Mouse (Mus musculus) midbrain, embryonic 12.5 days (tissue): ENCODE measurements around the gene Gm20388. TPM values are rescaled to one million over a fixed set of nuclear protein-coding genes. Genes with fewer than 3 reads are reported as not detected.
"Not testable (repeated sequence)": the region's sequence is repeated elsewhere in the genome, so short reads cannot be mapped to it uniquely, and the experiment has no call there.

ENCODE experiments used
- ATAC-seq: fragments of 200-750 bp; cut with Nextera tagmentation; 2 replicates; pipeline ENCODE4 v1.8.0; 2017; ENCODE audit warnings: low read depth, moderate TSS enrichment, moderate library complexity; ENCODE audit not compliant: low FRiP score
- H3K27ac ChIP-seq: fragments of 300-500 bp; sonication (generic); replicated peaks from 2 replicates; pipeline ENCODE4 v1.5.1; 2016; ENCODE audit warnings: mild to moderate bottlenecking
- H3K27me3 ChIP-seq: fragments of 300-500 bp; sonication (generic); 2 replicates; pipeline ENCODE4 v1.6.1; 2016; ENCODE audit warnings: mild to moderate bottlenecking
- H3K36me3 ChIP-seq: fragments of 300-500 bp; sonication (generic); 2 replicates; pipeline ENCODE4 v1.6.1; 2016
- H3K4me1 ChIP-seq: fragments of 300-500 bp; sonication (generic); 2 replicates; pipeline ENCODE4 v1.6.1; 2016
- H3K4me2 ChIP-seq: fragments of 300-500 bp; sonication (generic); replicated peaks from 2 replicates; pipeline ENCODE4 v1.6.1; 2016; ENCODE audit warnings: mild to moderate bottlenecking, moderate library complexity
- H3K4me3 ChIP-seq: fragments of 300-500 bp; sonication (generic); 2 replicates; pipeline ENCODE4 v1.5.1; 2016; ENCODE audit warnings: mild to moderate bottlenecking
- H3K9ac ChIP-seq: fragments of 300-500 bp; sonication (generic); replicated peaks from 2 replicates; pipeline ENCODE4 v1.6.1; 2016; ENCODE audit warnings: mild to moderate bottlenecking, moderate library complexity
- H3K9me3 ChIP-seq: fragments of 300-500 bp; sonication (generic); 2 replicates; pipeline ENCODE4 v1.6.1; 2016; ENCODE audit warnings: mild to moderate bottlenecking
- WGBS: fragments of 180-500 bp; shearing (Covaris S2); methylation state at CpG from one replicate; pipeline ENCODE4 v1.1.7; 2016; 5-methylcytosine and 5-hydroxymethylcytosine counted together
- polyA plus RNA-seq: library from polyadenylated mRNA; unstranded; fragments of >200 nt; fragmentation: Nextera tagmentation; extraction: Ambion mirVana; gene quantifications from 2 replicates; pipeline ENCODE4 v1.2.1, GENCODE M21; 2016

Gene Gm20388
- polyA plus RNA-seq, 1 experiment from 2014 or later: not detected

GRCm38 (mm10) chr8:120347734-120348341 lies 437.2 kb downstream of the Gm20388 start:
- 48% methylated on average over 21 of the region's 21 CpGs for WGBS
- H3K9ac ChIP-seq: peak overlapping the region; percentile 37; the same call in 1 of the 2 replicates

DNA sequence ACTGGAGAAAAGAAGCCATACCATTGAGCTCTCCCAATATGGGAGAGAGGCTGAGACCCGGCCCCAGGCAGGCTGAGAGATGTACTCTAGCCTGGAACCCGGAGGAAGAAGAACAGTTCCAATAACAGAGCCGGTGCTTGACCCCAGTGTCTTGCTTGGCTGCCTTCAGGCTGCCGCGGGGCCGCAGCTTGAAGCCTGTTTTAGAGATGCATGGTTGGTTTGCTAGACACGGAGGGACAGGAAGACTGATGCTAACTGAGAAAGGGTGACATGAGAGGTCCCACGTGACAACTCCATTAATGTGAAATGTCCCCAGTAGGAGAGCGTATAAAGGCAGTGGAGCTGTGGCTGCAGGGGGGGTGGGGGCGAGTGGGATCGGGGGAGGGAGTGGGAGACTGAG lies 438.3 kb downstream of the Gm20388 start:
- Histone ChIP-seq H3K4me1 (peaks cover 84% of the 10 kb centered on the region), H3K9ac (no peak overlapping the region), H3K4me2 (no peak overlapping the region), H3K9me3 (no peaks in the 10 kb centered on the region), H3K36me3 (no peaks in the 10 kb centered on the region), H3K27ac (peak overlapping the region; percentile 85), H3K27me3 (peaks cover 30% of the 10 kb centered on the region), H3K4me3 (no peak overlapping the region)
- WGBS: 29% methylated on average over 11 of the region's 11 CpGs
- ATAC-seq: no peak

More at GRCm38 (mm10) chr8:120347734-120348341, 437.2 kb downstream of the Gm20388 start:
- Histone ChIP-seq H3K4me3 (no peak overlapping the region), H3K27me3 (peaks cover 30% of the 10 kb centered on the region), H3K36me3 (no peaks in the 10 kb centered on the region), H3K4me2 (no peak overlapping the region), H3K27ac (peak overlapping the region; percentile 85), H3K4me1 (peaks cover 84% of the 10 kb centered on the region), H3K9me3 (no peaks in the 10 kb centered on the region)
- ATAC-seq: peak; percentile 36; the same call in 1 of the 2 replicates

DNA sequence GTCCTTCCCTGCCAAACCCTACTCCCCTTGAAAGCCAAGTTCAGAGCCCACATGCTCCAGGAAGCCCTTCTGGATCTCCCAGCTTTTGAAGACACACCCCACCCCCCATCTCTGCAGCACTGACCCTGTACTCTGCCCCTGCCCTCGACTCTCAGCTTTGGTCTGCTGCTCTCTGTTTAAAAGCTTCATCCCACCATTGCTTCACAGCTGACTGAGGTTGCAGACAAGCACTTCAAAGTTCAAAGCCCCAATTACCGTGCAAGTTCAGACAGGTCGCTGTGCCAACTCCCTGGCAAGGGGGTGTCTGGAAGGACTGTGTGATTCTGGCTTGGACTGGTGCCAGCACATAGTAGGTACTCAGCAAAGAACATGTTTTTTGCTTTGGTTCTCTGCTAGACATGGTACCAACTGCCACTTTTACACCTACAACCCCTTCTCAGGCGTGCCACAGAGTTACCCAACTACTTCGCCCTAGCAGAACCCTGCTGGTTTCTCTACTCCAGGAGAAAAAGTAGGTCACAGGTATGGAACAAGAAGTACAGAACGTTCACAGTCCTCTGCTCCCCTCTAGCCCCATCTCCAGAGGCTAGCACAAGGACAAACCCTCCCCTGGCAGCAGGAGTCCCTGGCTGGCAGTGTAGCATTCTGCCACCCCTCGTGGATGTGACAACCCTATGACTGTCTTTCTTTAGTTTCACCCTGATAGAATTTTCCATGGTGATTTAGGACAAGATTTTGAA lies 440.9 kb downstream of the Gm20388 start:
- Histone ChIP-seq H3K27me3 (peaks cover 25% of the 10 kb centered on the region), H3K4me2 (no peak overlapping the region), H3K4me3 (no peak overlapping the region), H3K4me1 (peaks cover 70% of the 10 kb centered on the region), H3K36me3 (no peaks in the 10 kb centered on the region), H3K9ac (no peak overlapping the region), H3K27ac (0 out of 2 replicates have a peak overlapping the region, but pooled peaks have one; percentile 10), H3K9me3 (no peaks in the 10 kb centered on the region)
- ATAC-seq: no peak
- WGBS: 69% methylated on average over 7 of the region's 7 CpGs

DNA sequence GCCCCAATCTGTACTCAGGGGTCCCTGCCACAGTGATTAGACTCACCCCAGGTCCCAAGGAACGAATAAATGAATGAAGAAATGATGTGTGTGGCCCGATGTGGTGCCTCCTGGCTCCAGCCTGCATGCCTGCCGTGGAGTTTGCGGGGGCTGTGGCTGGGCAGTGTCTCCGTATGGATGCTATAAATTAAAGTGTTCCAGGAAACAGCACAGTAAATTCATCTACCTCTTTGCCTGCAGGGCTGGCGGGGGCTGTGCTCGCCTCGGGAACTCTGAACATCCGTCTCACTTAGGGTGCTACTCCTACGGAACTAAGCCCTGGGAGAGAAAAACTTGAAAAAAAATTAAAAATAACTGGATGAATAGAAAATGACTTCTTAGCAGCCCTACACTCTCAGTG lies 441.5 kb downstream of the Gm20388 start:
- Histone ChIP-seq H3K27ac (0 out of 2 replicates have a peak overlapping the region, but pooled peaks have one; percentile 10), H3K4me3 (no peak overlapping the region), H3K27me3 (peaks cover 19% of the 10 kb centered on the region), H3K4me1 (peaks cover 65% of the 10 kb centered on the region), H3K36me3 (no peaks in the 10 kb centered on the region), H3K9ac (no peak overlapping the region), H3K4me2 (no peak overlapping the region), H3K9me3 (no peaks in the 10 kb centered on the region)
- no peak for ATAC-seq
- 73% methylated on average over 10 of the region's 10 CpGs for WGBS

GRCm38 (mm10) chr8:120356067-120356466 lies 445.4 kb downstream of the Gm20388 start:
- no peak overlapping the region for H3K9ac ChIP-seq
- ATAC-seq: peak; percentile 62

GRCm38 (mm10) chr8:120357504-120357903 lies 446.9 kb downstream of the Gm20388 start:
- H3K9me3 ChIP-seq: no peaks in the 10 kb centered on the region
- peaks cover 49% of the 10 kb centered on the region for H3K4me1 ChIP-seq
- ATAC-seq: no peak
- H3K27ac ChIP-seq: 0 out of 2 replicates have a peak overlapping the region, but pooled peaks have one; percentile 11
- H3K36me3 ChIP-seq: no peaks in the 10 kb centered on the region
- no peak overlapping the region for H3K4me3 ChIP-seq
- H3K27me3 ChIP-seq: no peaks in the 10 kb centered on the region
- H3K9ac ChIP-seq: no peak overlapping the region
- WGBS: 75% methylated on average over 6 of the region's 6 CpGs
- H3K4me2 ChIP-seq: no peak overlapping the region

More at GRCm38 (mm10) chr8:120356067-120356466, 445.4 kb downstream of the Gm20388 start:
- H3K9me3 ChIP-seq: no peaks in the 10 kb centered on the region
- no peak overlapping the region for H3K4me3 ChIP-seq
- no peaks in the 10 kb centered on the region for H3K27me3 ChIP-seq
- H3K27ac ChIP-seq: no peak overlapping the region
- peaks cover 57% of the 10 kb centered on the region for H3K4me1 ChIP-seq
- WGBS: 50% methylated on average over 9 of the region's 9 CpGs
- H3K36me3 ChIP-seq: no peaks in the 10 kb centered on the region
- no peak overlapping the region for H3K4me2 ChIP-seq

DNA sequence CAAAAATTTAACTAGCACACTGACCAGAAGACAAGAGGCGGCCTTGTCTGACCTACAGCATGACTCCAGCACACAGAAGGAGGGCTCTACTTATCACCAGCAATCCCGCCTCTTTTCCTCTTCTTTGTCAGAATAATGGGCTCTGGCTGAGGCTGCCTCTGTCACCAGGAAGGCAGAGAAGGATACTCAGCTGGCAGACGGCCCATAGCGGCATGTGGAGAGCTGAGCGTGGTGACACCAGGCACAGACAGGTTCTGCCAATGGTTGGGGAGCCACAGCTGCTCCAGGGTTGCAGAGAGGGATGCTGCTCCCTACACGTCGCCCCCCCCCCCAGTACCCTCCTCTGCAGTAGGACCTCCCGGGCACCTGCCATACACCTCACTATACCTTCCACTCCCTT lies 450.7 kb downstream of the Gm20388 start:
- H3K9me3 ChIP-seq: no peaks in the 10 kb centered on the region
- H3K4me1 ChIP-seq: peaks cover 42% of the 10 kb centered on the region
- no peak overlapping the region for H3K9ac ChIP-seq
- no peak overlapping the region for H3K4me2 ChIP-seq
- no peaks in the 10 kb centered on the region for H3K36me3 ChIP-seq
- peaks cover 3% of the 10 kb centered on the region; the same call in 1 of the 2 replicates for H3K27me3 ChIP-seq
- no peak for ATAC-seq
- H3K4me3 ChIP-seq: no peak overlapping the region
- no peak overlapping the region for H3K27ac ChIP-seq
- 83% methylated on average over 8 of the region's 8 CpGs for WGBS

DNA sequence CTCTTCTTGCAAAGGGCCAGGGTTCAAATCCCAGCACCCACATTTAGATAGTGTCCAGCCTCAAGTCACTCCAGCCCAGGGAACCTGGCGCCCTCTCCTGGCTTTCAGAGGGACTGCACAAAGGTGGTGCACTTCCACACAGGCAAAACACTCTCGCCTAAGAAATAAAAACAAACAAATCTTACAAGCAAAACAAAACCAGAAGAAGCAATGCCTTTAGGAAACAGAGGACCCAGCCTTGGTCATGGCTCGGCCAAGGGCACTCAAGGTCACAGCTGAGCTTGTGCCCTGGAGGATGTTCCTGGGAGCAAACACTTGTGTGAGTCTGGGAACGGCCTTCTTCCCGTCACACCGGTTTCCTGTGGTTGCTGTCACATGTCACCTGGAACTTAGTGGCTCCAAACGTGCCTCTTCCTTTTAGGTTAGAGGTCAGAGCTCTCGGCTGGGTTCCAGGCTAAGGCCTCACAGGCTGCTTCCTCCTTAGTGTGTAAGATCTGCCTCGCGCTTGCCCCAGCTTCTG lies 453.0 kb downstream of the Gm20388 start:
- H3K9me3 ChIP-seq: no peaks in the 10 kb centered on the region
- no peak overlapping the region for H3K9ac ChIP-seq
- no peak overlapping the region for H3K4me3 ChIP-seq
- 59% methylated on average over 10 of the region's 10 CpGs for whole genome bisulfite sequencing
- peaks cover 41% of the 10 kb centered on the region for H3K4me1 ChIP-seq
- no peak overlapping the region for H3K4me2 ChIP-seq
- ATAC-seq: no peak
- no peak overlapping the region for H3K27ac ChIP-seq
- no peaks in the 10 kb centered on the region for H3K36me3 ChIP-seq
- peaks cover 13% of the 10 kb centered on the region for H3K27me3 ChIP-seq

DNA sequence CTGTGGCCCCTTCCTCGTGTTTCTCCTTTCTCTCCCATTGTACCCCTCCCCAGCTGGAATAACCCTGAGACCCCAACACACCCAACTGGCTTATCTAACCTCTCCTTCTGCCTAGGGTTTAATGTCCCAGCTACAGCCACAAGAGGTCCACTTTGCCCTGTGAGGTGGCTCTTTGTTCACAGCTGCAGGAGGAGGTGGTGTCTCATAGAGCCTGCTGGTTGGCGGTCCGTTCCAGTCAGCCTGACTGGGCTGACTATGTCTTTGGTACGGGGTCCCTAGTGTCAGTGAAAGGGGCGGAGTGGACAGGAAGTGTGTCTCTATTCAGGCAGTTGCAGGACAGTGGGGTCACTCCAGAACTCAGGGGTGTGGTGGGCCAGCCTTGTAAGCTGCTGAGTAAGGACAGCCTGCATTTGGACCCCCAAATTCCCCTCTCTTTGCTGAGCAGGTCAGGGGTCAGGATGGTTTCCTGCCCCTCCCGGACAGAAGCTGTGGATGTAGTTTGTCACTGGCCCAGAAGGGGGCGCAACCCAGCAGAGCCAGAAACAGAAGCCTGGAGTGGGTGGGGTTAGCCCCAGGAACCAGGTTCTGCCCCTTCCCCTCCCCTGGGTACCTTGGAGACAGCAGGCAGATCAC lies 453.6 kb downstream of the Gm20388 start:
- no peak overlapping the region for H3K4me2 ChIP-seq
- H3K27ac ChIP-seq: no peak overlapping the region
- H3K27me3 ChIP-seq: peaks cover 13% of the 10 kb centered on the region
- no peaks in the 10 kb centered on the region for H3K9me3 ChIP-seq
- H3K4me3 ChIP-seq: no peak overlapping the region
- H3K36me3 ChIP-seq: no peaks in the 10 kb centered on the region
- H3K9ac ChIP-seq: no peak overlapping the region
- H3K4me1 ChIP-seq: peaks cover 47% of the 10 kb centered on the region
- WGBS: 41% methylated on average over 7 of the region's 7 CpGs
- ATAC-seq: no peak

DNA sequence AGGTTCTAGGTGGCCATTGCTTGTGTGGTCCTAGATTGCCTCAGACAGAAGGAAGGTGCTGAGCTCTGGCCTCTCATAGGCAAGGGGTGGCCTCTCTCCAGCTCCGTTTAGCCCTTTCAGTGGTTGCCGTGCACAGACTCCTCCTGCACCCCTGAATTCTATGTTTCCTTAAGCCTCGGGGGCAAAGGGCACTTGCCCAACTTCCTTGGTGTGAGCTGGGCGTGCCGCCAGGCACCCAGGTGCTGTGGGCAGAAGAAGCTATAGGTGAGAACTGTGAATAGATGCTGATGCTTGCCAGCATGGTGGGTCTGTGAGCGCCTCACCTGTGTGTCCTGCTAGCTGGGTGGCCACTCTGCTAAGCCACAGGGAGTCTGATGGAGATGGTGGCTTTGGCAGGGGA lies 456.2 kb downstream of the Gm20388 start:
- peaks cover 40% of the 10 kb centered on the region for H3K4me1 ChIP-seq
- WGBS: 82% methylated on average over 6 of the region's 6 CpGs
- no peak for ATAC-seq
- H3K9ac ChIP-seq: no peak overlapping the region
- no peak overlapping the region for H3K4me3 ChIP-seq
- no peaks in the 10 kb centered on the region for H3K9me3 ChIP-seq
- peaks cover 13% of the 10 kb centered on the region for H3K27me3 ChIP-seq
- no peak overlapping the region for H3K4me2 ChIP-seq
- no peak overlapping the region for H3K27ac ChIP-seq
- H3K36me3 ChIP-seq: no peaks in the 10 kb centered on the region

GRCm38 (mm10) chr8:120368191-120368590 lies 457.6 kb downstream of the Gm20388 start:
- 91% methylated on average over 1 of the region's 1 CpGs for WGBS
- H3K4me1 ChIP-seq: peaks cover 43% of the 10 kb centered on the region
- not testable (repeated sequence) for H3K4me3 ChIP-seq, ATAC-seq, H3K9me3 ChIP-seq, H3K27ac ChIP-seq, H3K36me3 ChIP-seq, H3K9ac ChIP-seq, H3K4me2 ChIP-seq
- H3K27me3 ChIP-seq: peaks cover 13% of the 10 kb centered on the region
